Mouse (Mus musculus) spleen, adult 18-20 months (tissue): Measurements from ENCODE around the gene Olfr193.
"Not testable (repeated sequence)": the region's sequence is repeated elsewhere in the genome, so short reads cannot be mapped to it uniquely, and the experiment has no call there.

ENCODE experiments used
- DNase-seq, 2 experiments: peaks; one replicate each; pipeline ENCODE4 v3.0.0; 2022; ENCODE audit warnings: mixed read lengths in 2 of 2

Gene Olfr193

DNA sequence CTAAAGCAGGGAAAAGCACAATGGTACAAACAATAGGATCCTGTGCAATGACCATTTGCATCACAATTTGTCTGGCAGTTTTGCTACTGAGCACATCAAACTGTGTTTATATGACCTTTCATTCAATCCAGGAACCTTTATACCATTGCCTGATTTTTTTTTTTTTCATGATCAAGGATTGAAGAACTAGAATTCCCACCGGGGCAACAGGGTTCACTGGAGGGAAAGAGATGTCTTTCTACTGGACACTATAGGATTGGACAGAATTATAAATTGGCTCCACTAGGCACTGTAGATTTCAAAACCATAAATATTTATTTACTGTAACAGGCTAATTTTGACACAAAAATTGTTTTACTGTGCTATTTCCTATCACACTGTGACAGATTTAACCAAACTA lies at the start of gene Olfr193:
Gene Olfr193 (minus strand): TSS at position 101 of the 400 bp plus-strand sequence.
- DNase-seq: no peak

DNA sequence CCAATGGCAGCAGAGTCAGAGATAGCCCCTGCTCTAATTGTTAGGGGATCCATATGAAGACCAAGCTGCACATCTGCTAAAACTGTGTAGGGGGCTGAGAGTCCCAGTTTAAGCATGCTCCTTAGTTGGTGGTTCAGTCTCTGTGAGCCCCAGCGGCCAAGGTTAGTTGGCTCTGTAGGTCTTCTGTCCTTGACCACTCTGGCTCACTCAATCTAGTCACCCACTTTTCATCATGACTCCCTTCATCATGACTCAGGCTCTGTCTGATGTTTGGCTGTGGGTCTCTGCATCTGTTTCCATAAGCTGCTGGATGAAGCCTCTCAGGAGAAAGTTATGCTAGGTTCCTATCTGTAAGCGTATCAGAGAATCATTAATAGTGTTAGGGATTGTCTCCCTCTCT lies 40.3 kb upstream of the Olfr193 start:
- no peak for DNase-seq

DNA sequence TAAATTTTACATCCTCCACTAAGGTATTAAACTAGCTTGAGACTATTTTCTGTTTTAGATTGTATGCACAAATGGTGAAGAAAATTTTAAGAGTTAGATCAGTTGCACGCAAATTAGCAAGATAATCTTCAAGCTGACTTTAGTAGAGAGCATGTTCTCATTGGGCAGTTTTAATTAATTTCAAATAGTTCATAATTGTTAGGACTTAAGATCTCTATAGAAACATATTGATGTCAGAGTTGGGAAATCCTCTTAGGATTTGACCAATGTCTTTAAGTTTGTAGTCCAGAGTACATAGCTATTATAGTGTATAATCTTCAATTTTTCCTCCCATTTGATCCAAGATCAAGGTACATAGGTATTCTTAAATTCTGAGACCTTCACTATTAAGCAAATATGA lies 35.1 kb upstream of the Olfr193 start, which contains the start of gene Olfr195:
Gene Olfr195 (plus strand): TSS at position 301 of the 400 bp plus-strand sequence.
- no peak for DNase-seq

DNA sequence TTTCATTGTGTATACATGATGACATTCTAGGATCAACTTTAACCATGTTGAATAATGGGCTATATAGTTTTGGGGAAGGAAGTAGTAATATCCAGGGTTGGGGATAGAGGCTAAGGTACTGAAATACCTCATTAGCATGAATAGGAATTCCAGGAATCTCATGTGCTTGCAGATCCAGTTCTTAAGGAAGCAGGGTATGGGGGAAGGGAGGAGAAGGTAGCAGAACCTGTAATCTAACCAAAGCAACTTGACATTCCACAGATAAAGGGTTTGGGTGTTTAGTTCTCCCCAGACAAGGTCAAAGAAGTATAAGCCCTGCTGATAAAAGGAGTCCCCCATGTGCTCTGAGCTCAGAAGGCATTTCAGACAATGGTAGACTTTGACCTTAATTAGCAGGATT lies 29.4 kb upstream of the Olfr193 start:
- no peak for DNase-seq

DNA sequence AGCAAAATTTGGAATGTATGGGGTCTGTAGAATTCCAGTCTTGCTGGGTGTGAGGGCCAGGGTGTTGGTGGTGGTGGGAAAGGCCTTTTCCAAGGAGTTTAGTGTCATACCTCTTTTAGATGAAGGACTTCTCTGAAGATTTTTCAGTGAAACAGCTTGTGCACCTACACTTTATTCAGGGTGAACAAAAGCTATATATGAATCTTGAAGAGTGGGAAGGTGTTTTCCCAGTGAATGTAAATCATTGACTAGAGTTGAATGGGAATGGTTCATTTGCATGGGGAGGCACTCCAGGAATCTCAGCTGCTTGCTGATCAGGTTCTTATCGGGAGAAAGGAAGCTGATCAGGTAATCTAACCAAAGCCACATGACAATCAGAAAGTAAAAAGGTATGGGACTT lies 19.1 kb upstream of the Olfr193 start:
- no peak for DNase-seq

DNA sequence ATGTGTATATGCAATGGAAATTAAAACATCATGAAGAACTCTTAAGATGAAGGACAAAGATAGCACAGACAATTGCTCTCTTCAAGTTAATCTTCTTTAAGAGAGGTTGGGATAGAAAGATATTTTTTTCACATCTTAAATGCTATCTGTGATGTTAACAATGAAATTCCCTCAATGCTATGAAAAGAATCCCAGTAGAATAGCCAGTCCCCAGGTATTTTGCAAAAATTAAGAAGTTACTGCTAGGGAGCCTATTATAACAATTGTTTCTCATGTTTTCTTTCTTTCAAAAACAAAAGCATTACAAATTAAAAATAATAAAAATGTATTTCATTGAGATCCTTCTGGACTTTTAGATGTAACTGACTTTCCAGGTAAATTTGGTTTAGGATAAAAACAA lies 9.3 kb upstream of the Olfr193 start, which contains the start of gene Olfr194:
Gene Olfr194 (minus strand): TSS at position 101 of the 400 bp plus-strand sequence.
- no peak for DNase-seq

DNA sequence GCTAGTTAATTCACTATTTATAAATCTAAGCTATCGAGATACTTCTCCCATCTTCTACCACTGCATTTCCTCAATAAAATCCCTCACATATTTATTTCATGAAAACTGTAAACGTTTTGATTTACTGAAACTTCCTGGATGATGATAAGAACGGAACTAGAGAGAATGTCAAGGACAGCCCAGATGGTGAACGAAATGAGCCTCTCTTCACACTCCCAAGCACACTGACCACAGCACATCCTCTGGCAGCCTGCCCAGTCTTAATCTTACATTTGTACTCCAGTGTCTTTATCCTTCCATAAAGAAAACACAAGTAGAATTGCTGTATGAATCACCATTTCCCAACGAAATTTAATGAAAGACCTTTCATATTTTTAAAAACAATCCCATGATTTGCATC lies 3.2 kb downstream of the Olfr193 start:
- not testable (repeated sequence) for DNase-seq

DNA sequence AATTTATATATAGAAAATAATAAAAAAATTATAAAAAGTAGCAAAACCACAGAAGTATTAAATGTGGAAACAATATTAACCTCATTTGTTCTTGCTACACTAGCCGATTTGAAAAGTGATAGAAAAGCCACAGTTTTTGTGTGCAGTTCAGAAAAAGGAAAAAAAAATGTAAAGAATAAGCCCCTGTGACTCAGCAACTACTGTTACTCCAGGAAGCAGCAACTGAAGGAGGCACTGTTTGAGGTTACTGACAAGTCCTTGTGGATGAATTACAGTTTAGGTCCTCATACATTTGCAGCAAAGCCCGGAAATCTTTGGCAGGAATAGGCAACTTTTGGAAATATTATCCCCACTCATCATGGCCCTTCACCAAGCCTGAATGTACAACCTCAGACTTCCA lies 6.4 kb downstream of the Olfr193 start:
- DNase-seq: no peak

DNA sequence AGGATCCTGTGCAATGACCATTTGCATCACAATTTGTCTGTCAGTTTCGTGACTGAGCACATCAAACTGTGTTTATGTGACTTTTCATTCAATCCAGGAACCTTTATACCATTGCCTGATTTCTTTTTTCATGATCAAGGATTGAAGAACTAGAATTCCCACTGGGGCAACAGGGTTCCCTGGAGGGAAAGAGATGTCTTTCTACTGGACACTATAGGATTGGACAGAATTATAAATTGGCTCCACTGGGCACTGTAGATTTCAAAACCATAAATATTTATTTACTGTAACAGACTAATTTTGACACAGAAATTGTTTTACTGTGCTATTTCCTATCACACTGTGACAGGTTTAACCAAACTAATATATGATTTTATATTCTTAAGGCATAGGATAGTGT lies 22.0 kb downstream of the Olfr193 start, which contains the start of gene Olfr191:
Gene Olfr191 (minus strand): TSS at position 101 of the 400 bp plus-strand sequence.
- DNase-seq: not testable (repeated sequence)

DNA sequence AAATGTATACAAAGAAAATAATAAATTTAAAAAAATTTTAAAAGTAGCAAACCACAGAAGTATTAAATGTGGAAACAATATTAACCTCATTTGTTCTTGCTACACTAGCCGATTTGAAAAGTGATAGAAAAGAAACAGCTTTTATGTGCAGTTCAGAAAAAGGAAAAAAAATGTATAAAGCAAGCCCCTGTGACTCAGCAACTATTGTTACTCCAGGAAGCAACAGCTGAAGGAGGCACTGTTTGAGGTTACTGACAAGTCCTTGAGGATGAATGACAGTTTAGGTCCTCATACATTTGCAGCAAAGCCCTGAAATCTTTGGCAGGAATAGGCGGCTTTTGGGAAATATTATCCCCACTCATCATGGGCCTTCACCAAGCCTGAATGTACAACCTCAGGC lies 30.6 kb downstream of the Olfr193 start:
- DNase-seq: not testable (repeated sequence)

DNA sequence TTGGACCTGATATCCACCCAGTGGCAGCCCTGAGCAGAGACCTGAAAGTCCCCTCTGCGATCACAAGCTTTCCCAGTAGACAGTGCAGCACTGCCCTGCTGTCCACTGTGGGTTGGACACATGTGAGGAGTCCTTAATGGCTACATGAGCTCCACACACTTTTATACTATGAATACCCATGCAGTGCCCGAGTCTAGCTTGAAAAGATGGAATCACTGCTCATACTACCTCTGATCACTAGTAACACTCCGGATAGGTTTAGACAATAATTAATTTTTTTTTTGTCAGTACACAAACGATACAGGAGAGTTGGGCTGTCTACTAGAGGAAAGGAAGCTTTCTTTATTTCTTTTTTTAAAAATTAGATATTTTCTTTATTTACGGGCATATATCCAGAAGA lies 33.8 kb downstream of the Olfr193 start, which contains the start of gene Olfr190:
Gene Olfr190 (minus strand): TSS at position 101 of the 400 bp plus-strand sequence.
- no peak for DNase-seq

DNA sequence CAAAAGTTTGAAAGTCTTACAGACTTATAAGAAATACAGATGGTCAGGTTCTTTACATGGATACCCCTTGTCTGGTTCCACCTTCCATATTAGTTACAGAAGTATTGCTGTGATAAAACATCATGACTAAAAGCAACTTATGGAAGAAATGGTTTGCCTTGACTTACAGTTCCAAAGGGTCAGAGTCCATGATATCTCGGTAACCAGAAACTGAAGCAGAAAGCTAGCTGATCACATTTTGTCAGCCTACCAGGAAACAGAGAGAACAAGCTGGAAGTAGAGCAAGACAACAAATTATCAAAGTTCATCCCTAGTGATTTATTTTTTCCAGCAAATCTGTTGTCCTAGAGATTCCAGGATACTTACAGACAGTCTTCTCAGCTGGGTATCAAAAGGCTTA lies 38.2 kb downstream of the Olfr193 start:
- DNase-seq: no peak

DNA sequence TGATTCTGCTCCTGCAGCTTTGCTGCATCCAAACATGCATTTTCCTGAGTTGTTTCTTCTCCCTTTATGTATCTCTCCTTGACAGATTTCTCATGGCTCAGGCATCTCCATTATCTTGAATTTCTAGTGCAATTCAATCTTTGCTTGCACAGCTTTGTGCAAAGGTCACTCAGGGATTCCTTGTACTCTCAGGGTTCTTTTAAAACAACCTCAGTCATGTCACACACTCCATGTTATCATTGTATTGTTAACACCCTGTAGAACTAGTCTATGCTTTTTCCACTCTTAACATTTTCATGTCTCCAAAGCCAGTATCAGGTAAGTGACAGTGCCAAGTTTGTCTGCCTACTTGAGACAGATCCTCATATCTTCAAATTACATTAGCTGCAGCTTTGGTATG lies 39.9 kb downstream of the Olfr193 start:
- DNase-seq: no peak

DNA sequence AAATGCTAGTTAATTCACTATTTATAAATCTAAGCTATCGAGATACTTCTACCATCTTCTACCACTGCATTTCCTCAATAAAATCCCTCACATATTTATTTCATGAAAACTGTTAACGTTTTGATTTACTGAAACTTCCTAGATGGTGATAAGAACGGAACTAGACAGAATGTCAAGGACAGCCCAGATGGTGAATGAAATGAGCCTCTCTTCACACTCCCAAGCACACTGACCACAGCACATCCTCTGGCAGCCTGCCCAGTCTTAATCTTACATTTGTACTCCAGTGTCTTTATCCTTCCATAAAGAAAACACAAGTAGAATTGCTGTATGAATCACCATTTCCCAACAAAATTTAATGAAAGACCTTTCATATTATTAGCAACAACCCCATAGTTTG lies 49.3 kb downstream of the Olfr193 start:
- DNase-seq: not testable (repeated sequence)
